Mouse (Mus musculus) brain, embryonic 14.5 days (tissue): Measurements from ENCODE around the gene Hpca.

Experiments
- CTCF ChIP-seq: fragments of 200-500 bp; IDR thresholded peaks from 2 replicates; pipeline ENCODE4 v1.5.1; 2012; ENCODE audit warnings: inconsistent platforms, mild to moderate bottlenecking, moderate library complexity, borderline replicate concordance; ENCODE audit not compliant: insufficient read depth, insufficient read length; ENCODE audit errors: extremely low read depth
- POLR2A ChIP-seq: fragments of 200-500 bp; IDR thresholded peaks from 2 replicates; pipeline ENCODE4 v1.6.1; 2012; ENCODE audit warnings: mild to moderate bottlenecking, inconsistent platforms, borderline replicate concordance; ENCODE audit not compliant: poor library complexity, insufficient read depth, insufficient read length, severe bottlenecking; ENCODE audit errors: extremely low read depth

GRCm38 (mm10) chr4:129084896-129085295, 36.9 kb downstream of the Hpca start:
- TF ChIP-seq CTCF (no peak), POLR2A (no peak)
